Mouse (Mus musculus) lung, embryonic 14.5 days (tissue): ENCODE measurements at regions not wholly inside any gene's neighbourhood (a gene's known extent, or its start where the extent isn't known, plus 50 kb on each side); places are given as distances from the start of the nearest gene placed in this dataset.

Experiments
- ATAC-seq: fragments of 200-750 bp; cut with Nextera tagmentation; 2 replicates; pipeline ENCODE4 v1.8.0; 2017; ENCODE audit warnings: mild to moderate bottlenecking, moderate TSS enrichment, moderate library complexity; ENCODE audit not compliant: insufficient read depth
- DNase-seq: peaks from one replicate; pipeline ENCODE4 v3.0.0-alpha.2; 2015
- H3K27ac ChIP-seq: fragments of 300-500 bp; sonication (generic); 2 replicates; pipeline ENCODE4 v1.5.1; 2014; ENCODE audit warnings: low read depth, mild to moderate bottlenecking, moderate library complexity
- H3K27me3 ChIP-seq: fragments of 300-500 bp; sonication (generic); 2 replicates; pipeline ENCODE4 v1.6.1; 2014; ENCODE audit warnings: low read length, control low read depth; ENCODE audit not compliant: insufficient read depth
- H3K36me3 ChIP-seq: fragments of 300-500 bp; sonication (generic); 2 replicates; pipeline ENCODE4 v1.6.1; 2014; ENCODE audit warnings: control low read depth; ENCODE audit not compliant: insufficient read depth
- H3K4me1 ChIP-seq: fragments of 300-500 bp; sonication (generic); 2 replicates; pipeline ENCODE4 v1.6.1; 2014; ENCODE audit warnings: antibody characterized with exemption, control low read depth; ENCODE audit not compliant: insufficient read depth
- H3K4me2 ChIP-seq: fragments of 300-500 bp; sonication (generic); 2 replicates; pipeline ENCODE4 v1.6.1; 2014; ENCODE audit warnings: mild to moderate bottlenecking
- H3K4me3 ChIP-seq: fragments of 300-500 bp; sonication (generic); 2 replicates; pipeline ENCODE4 v1.5.1; 2014; ENCODE audit warnings: low read depth, low read length
- H3K9ac ChIP-seq: fragments of 300-500 bp; sonication (generic); 2 replicates; pipeline ENCODE4 v1.6.1; 2014
- H3K9me3 ChIP-seq: fragments of 300-500 bp; sonication (generic); 2 replicates; pipeline ENCODE4 v1.6.1; 2016; ENCODE audit warnings: low read depth, low read length, control low read depth
- CTCF ChIP-seq: IDR thresholded peaks from 2 replicates; pipeline ENCODE4 v1.5.1; 2016; ENCODE audit warnings: antibody characterized with exemption, low read depth
- WGBS: fragments of 180-500 bp; shearing (Covaris S2); extraction: QIAGEN DNeasy Blood & Tissue Kit; methylation state at CpG from one replicate; pipeline ENCODE4 v1.1.7; 2014; 5-methylcytosine and 5-hydroxymethylcytosine counted together

DNA sequence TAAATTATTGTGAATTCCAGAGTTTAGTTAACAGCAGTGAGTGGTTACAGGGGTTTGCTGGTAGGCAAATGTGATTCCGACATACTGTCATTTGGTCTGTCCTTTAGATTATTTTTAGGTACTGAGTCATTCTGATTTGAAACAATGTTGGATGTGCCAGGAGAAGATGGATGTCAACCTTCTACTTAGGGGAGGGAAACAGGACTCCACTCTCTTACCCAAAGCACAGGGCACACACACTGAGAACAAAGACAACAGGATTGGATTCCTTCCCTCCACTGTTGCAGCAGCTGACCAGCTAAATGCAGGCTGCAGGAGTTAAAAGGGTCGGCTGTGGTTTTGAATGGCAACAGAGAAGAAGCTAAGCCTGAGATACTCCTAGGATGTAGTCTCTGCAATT is 186.7 kb upstream of the Pter start:
- no peak overlapping the region for H3K4me2 ChIP-seq
- no peaks in the 10 kb centered on the region for H3K36me3 ChIP-seq
- 43% methylated on average over 2 of the region's 2 CpGs for WGBS

DNA sequence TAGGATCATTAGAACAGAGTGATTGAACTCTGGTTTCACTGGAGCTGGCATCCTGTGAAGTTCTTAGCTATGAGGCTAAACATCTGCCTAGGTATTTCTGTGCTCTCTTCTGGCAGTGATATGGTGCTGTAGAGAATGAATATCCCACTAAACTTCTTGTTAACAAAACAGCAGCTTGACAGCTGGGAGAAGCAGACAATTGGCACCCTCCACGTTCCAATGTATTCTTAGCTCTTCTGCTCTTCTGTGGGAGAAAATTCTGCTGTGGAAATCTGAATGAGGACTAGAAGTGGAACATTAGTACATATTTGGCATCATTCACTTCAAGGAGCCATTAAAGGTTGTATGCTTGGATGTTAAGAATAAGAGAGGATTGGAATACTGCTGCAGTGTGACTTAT is 177.0 kb upstream of the Pter start:
- DNase-seq = no peak
- H3K9ac ChIP-seq = no peak overlapping the region
- no peak overlapping the region for H3K4me2 ChIP-seq
- no peaks in the 10 kb centered on the region for H3K27me3 ChIP-seq
- WGBS = 48% methylated on average over 1 of the region's 1 CpGs
- no peaks in the 10 kb centered on the region for H3K4me1 ChIP-seq
- H3K36me3 ChIP-seq = no peaks in the 10 kb centered on the region
- no peak overlapping the region for H3K27ac ChIP-seq
- H3K9me3 ChIP-seq = no peaks in the 10 kb centered on the region
- H3K4me3 ChIP-seq = no peak overlapping the region
- no peak for TF ChIP-seq CTCF
- no peak for ATAC-seq

More for the DNA sequence above, 186.7 kb upstream of the Pter start:
- H3K9ac ChIP-seq = no peak overlapping the region
- DNase-seq = no peak
- no peaks in the 10 kb centered on the region for H3K9me3 ChIP-seq
- H3K4me3 ChIP-seq = no peak overlapping the region
- ATAC-seq = no peak
- H3K4me1 ChIP-seq = no peaks in the 10 kb centered on the region
- TF ChIP-seq CTCF = no peak
- H3K27me3 ChIP-seq = no peaks in the 10 kb centered on the region
- no peak overlapping the region for H3K27ac ChIP-seq

DNA sequence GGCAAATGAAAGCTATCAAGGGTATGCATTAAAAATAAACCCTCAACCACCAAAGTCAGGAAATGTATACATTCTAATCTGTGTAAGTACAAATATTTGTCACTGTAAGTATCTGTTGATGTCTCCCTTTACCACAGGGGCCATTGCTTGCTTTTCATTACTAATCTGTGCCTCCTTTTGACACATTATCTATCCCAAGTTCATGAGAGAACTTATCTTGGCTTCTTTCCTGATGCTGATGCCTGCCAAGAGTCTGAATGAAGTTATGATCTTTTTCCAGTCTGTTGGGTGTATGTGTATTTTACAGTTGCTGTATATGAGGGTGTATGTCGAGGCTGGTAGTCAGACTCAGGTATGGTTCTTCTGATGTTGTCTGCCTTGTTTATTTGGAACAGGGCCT is 165.0 kb upstream of the Pter start:
- peak; percentile 63; the same call in 1 of the 2 replicates for ATAC-seq
- no peak for TF ChIP-seq CTCF

DNA sequence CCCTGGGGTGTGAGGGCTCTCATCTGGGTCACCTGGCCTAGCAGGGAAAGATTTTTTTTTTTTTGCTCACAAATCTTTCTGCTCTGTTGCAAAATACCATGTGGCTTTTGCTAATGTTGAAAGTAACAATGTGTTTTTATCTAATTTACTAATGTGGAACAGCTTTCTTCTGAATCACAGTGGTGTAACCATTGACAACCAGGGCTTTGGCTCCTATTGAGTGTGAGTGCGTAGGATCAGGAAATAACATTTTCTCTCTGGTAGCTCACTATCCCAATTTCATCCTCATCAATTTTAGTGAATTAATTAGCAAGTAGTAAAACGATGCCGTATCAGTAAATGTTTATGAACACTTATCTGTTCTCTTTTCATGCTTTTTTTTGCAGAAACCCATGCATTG is 163.9 kb upstream of the Pter start:
- no peak overlapping the region for H3K4me2 ChIP-seq
- no peaks in the 10 kb centered on the region for H3K9me3 ChIP-seq
- 79% methylated on average over 3 of the region's 3 CpGs for WGBS
- H3K36me3 ChIP-seq = no peaks in the 10 kb centered on the region
- no peak for TF ChIP-seq CTCF
- no peak for ATAC-seq
- no peaks in the 10 kb centered on the region for H3K27me3 ChIP-seq
- no peaks in the 10 kb centered on the region for H3K4me1 ChIP-seq
- no peak overlapping the region for H3K9ac ChIP-seq
- H3K27ac ChIP-seq = no peak overlapping the region
- H3K4me3 ChIP-seq = no peak overlapping the region
- no peak for DNase-seq

More for the DNA sequence above, 165.0 kb upstream of the Pter start:
- Histone ChIP-seq H3K9ac (no peak overlapping the region), H3K27me3 (no peaks in the 10 kb centered on the region), H3K4me2 (no peak overlapping the region), H3K27ac (no peak overlapping the region), H3K4me1 (no peaks in the 10 kb centered on the region), H3K4me3 (no peak overlapping the region), H3K36me3 (no peaks in the 10 kb centered on the region), H3K9me3 (no peaks in the 10 kb centered on the region)
- peak; percentile 61 for DNase-seq
- WGBS = 14% methylated on average over 1 of the region's 1 CpGs

DNA sequence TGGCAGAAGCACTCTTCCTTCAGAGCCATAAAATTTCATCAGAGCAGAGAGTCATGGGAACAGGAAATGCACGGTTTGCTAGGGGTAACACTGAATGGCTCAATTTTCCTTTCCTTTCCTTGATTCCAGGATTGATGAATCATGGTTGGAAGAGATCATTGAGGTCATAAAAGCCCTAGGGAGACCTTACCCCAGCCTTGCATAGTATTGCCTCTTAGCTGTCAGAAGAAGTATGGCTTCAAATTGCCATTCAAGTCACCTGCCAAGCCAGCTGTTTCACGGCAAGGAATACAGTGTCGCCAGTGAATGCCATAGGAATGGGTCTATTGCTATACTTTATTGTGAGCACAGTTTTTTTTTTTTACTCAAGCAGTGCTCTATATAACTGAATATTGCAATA is 162.4 kb upstream of the Pter start:
- H3K4me3 ChIP-seq = no peak overlapping the region
- no peak overlapping the region for H3K9ac ChIP-seq
- TF ChIP-seq CTCF = no peak
- no peaks in the 10 kb centered on the region for H3K4me1 ChIP-seq
- 78% methylated on average over 3 of the region's 3 CpGs for WGBS
- no peaks in the 10 kb centered on the region for H3K9me3 ChIP-seq
- H3K27me3 ChIP-seq = no peaks in the 10 kb centered on the region
- DNase-seq (no peak), ATAC-seq (no peak)
- H3K36me3 ChIP-seq = no peaks in the 10 kb centered on the region
- H3K4me2 ChIP-seq = no peak overlapping the region
- no peak overlapping the region for H3K27ac ChIP-seq

DNA sequence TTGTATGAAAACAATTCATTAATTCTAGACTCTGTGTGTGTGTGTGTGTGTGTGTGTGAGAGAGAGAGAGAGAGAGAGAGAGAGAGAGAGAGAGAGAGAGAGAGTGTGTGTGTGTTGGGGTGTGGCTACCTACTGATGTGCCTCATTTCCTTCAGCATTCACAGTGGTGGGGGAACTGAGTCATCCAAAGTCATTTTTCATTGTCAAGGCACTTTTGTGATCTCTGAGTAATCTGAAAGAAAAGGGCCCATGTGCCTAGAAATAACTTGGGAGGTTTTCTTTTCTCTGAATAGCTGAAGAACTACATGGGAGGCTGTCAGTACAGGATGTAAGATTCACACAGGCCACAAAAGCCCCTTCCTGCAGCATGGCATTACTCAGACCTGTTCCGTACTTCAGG is 159.3 kb upstream of the Pter start:
- Histone ChIP-seq H3K9ac (no peak overlapping the region), H3K4me3 (no peak overlapping the region), H3K36me3 (no peaks in the 10 kb centered on the region), H3K9me3 (no peaks in the 10 kb centered on the region), H3K27me3 (no peaks in the 10 kb centered on the region), H3K27ac (no peak overlapping the region), H3K4me2 (no peak overlapping the region), H3K4me1 (no peaks in the 10 kb centered on the region)
- 59% methylated on average over 1 of the region's 1 CpGs for WGBS
- ATAC-seq (no peak), DNase-seq (no peak)
- TF ChIP-seq CTCF = no peak

DNA sequence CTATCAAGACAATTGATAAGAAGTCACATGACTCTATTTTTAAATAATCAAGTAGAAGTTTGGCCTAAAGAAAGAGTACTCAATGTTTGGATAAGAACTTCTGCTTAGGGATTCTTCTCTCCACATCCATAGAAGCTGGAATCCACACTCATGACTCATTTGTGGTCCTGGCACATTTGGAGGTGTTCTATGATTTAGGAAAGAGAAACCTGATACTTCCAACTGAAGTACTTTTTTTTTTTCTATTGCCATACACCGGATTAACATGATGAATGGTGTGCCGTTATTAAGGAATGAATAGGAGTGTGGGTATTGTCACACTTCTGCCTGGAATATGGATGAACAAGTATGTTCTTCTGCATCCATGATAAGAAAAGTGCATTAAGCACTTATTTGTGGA is 158.5 kb upstream of the Pter start:
- 65% methylated on average over 2 of the region's 2 CpGs for WGBS
- no peak for TF ChIP-seq CTCF

GRCm38 (mm10) chr2:12776866-12777265 is 147.0 kb upstream of the Pter start:
- ATAC-seq (no peak), DNase-seq (no peak)
- Histone ChIP-seq H3K4me3 (no peak overlapping the region), H3K4me2 (no peak overlapping the region), H3K36me3 (no peaks in the 10 kb centered on the region), H3K9ac (no peak overlapping the region), H3K27me3 (no peaks in the 10 kb centered on the region), H3K4me1 (no peaks in the 10 kb centered on the region), H3K27ac (no peak overlapping the region), H3K9me3 (no peaks in the 10 kb centered on the region)
- 56% methylated on average over 3 of the region's 3 CpGs for WGBS
- no peak for TF ChIP-seq CTCF

More for the DNA sequence above, 158.5 kb upstream of the Pter start:
- DNase-seq (no peak), ATAC-seq (no peak)
- no peak overlapping the region for H3K4me3 ChIP-seq
- no peaks in the 10 kb centered on the region for H3K4me1 ChIP-seq
- no peak overlapping the region for H3K27ac ChIP-seq
- H3K27me3 ChIP-seq = no peaks in the 10 kb centered on the region
- H3K9ac ChIP-seq = no peak overlapping the region
- H3K36me3 ChIP-seq = no peaks in the 10 kb centered on the region
- no peak overlapping the region for H3K4me2 ChIP-seq
- H3K9me3 ChIP-seq = no peaks in the 10 kb centered on the region
